Mouse (Mus musculus): ENCODE results near the gene Ccdc12.

DNA sequence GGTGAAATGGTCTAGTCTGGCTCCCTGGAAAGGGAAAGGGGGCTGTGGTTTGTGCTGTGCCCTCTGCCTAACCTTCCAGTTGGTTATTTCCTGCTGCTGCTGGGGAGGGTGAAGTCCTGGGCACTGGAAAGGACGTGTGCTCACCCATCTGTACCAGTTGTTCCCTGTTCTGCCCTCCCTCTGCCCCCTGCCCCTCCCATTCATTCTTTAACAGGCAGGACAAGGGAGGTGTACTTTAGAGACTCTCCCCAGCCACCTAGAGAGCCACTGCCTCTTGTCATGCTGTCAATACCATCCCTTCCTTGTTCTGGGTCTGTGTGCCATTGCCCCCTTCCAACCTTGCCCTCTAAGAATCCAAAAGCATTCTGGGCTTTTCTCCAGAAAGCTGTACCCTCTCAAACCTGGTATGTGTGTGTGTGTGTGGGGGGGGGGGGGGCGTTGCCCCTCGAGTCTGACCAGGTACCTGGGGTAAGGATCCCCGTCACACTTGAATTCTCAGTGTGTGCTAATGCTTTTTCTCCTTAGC lies 27.3 kb downstream of the Ccdc12 start:
- TF ChIP-seq CTCF (IDR thresholded peaks at IDR 0.05; ENCODE audit: insufficient read depth, low read length) (no peak), POLR2A (IDR thresholded peaks at IDR 0.05; ENCODE audit: borderline replicate concordance, extremely low read depth, low read depth, low read length) (no peak)

Measured in lung, adult 2 months (tissue).